Mouse (Mus musculus) CH12.LX (cell line): ENCODE data around the gene Prph. TPM values are rescaled to one million over a fixed set of nuclear protein-coding genes. Genes with fewer than 3 reads are reported as not detected.
A peak's percentile ranks its signal among the peaks of the same experiment; 100 is the strongest.

Experiments used
- DNase-seq: peaks from one replicate; pipeline ENCODE4 v3.0.0-alpha.2; 2013; ENCODE audit errors: extremely low read depth
- H3K27ac ChIP-seq: 2 replicates; pipeline ENCODE4 v1.5.1; 2012; ENCODE audit warnings: low read depth, mild to moderate bottlenecking, control low read depth, moderate library complexity; ENCODE audit not compliant: insufficient read depth
- H3K27me3 ChIP-seq: replicated peaks from 2 replicates; pipeline ENCODE3; 2012; ENCODE audit warnings: inconsistent platforms
- H3K36me3 ChIP-seq, 2 experiments: replicated peaks in 1 of 2; 2 replicates each; pipeline versions ENCODE3 to v1.6.1; 2012; ENCODE audit warnings: inconsistent platforms in 1 of 2, low read length in 1 of 2, mild to moderate bottlenecking in 1 of 2, mixed read lengths in 1 of 2, moderate library complexity in 1 of 2; ENCODE audit not compliant: control insufficient read depth in 1 of 2, insufficient read depth in 1 of 2
- H3K4me1 ChIP-seq, 2 experiments: 2 replicates each; pipeline ENCODE4 v1.6.1; 2012; ENCODE audit warnings: inconsistent platforms in 1 of 2, moderate library complexity in 1 of 2; ENCODE audit not compliant: insufficient read depth in 2 of 2, control insufficient read depth in 1 of 2
- H3K4me2 ChIP-seq: 2 replicates; pipeline ENCODE4 v1.6.1; 2012; ENCODE audit warnings: low read depth, mild to moderate bottlenecking, control low read depth; ENCODE audit not compliant: poor library complexity, insufficient read depth, severe bottlenecking
- H3K4me3 ChIP-seq, 3 experiments: fragments of 150-350 bp in 1 of 3; sonication (generic) in 1 of 3; replicated peaks in 1 of 3; 2 replicates each; pipeline versions ENCODE3 to v1.5.1; 2011 to 2012; ENCODE audit warnings: low read depth in 2 of 3, low read length in 2 of 3, mild to moderate bottlenecking in 2 of 3, moderate library complexity in 2 of 3, control low read depth in 1 of 3, improper control_type of control experiment in 1 of 3, inconsistent platforms in 1 of 3, mixed read lengths in 1 of 3; ENCODE audit not compliant: poor library complexity in 1 of 3
- H3K79me2 ChIP-seq: replicated peaks from 2 replicates; pipeline ENCODE4 v1.6.1; 2012; ENCODE audit warnings: mild to moderate bottlenecking, moderate library complexity; ENCODE audit not compliant: control insufficient read depth, poor library complexity, insufficient read depth, severe bottlenecking; ENCODE audit errors: extremely low read depth
- H3K9ac ChIP-seq: 2 replicates; pipeline ENCODE4 v1.6.1; 2012; ENCODE audit warnings: low read depth, mild to moderate bottlenecking, control low read depth, moderate library complexity; ENCODE audit not compliant: insufficient read depth
- H3K9me3 ChIP-seq: replicated peaks from 2 replicates; pipeline ENCODE3; 2012; ENCODE audit warnings: low read length, inconsistent platforms, mixed read lengths
- BHLHE40 ChIP-seq: IDR thresholded peaks from 2 replicates; pipeline ENCODE4 v1.6.1; 2011; ENCODE audit warnings: mild to moderate bottlenecking, low read depth, low read length, improper control_type of control experiment
- CHD1 ChIP-seq: IDR thresholded peaks from 2 replicates; pipeline ENCODE4 v1.6.1; 2012; ENCODE audit warnings: low read depth, low read length, improper control_type of control experiment, inconsistent platforms
- CHD2 ChIP-seq: IDR thresholded peaks from 2 replicates; pipeline ENCODE4 v1.6.1; 2011; ENCODE audit warnings: low read length, improper control_type of control experiment
- CTCF ChIP-seq, 2 experiments: IDR thresholded peaks in 1 of 2; conservative IDR thresholded peaks in 1 of 2; 2 replicates each; pipeline ENCODE4 v1.5.1; 2011 to 2012; ENCODE audit warnings: low read depth in 2 of 2, low read length in 2 of 2, improper control_type of control experiment in 1 of 2, inconsistent platforms in 1 of 2, mild to moderate bottlenecking in 1 of 2, moderate library complexity in 1 of 2
- EP300 ChIP-seq: IDR thresholded peaks from 2 replicates; pipeline ENCODE4 v1.6.1; 2011; ENCODE audit warnings: low read length, improper control_type of control experiment
- ETS1 ChIP-seq: conservative IDR thresholded peaks from 2 replicates; pipeline ENCODE4 v1.6.1; 2012; ENCODE audit warnings: low read depth, mild to moderate bottlenecking, inconsistent platforms, low read length, improper control_type of control experiment, moderate library complexity
- IRF4 ChIP-seq: IDR thresholded peaks from 2 replicates; pipeline ENCODE4 v1.6.1; 2014; ENCODE audit warnings: low read depth, mild to moderate bottlenecking, inconsistent platforms, low read length, improper control_type of control experiment
- NELFE ChIP-seq: IDR thresholded peaks from 2 replicates; pipeline ENCODE4 v1.6.1; 2011; ENCODE audit warnings: low read depth, low read length, improper control_type of control experiment
- NRF1 ChIP-seq: IDR thresholded peaks from 2 replicates; pipeline ENCODE4 v1.6.1; 2014; ENCODE audit warnings: low read depth, mild to moderate bottlenecking, inconsistent platforms, low read length, improper control_type of control experiment, moderate library complexity
- POLR2A ChIP-seq: IDR thresholded peaks from 2 replicates; pipeline ENCODE4 v1.6.1; 2011; ENCODE audit warnings: low read depth, mild to moderate bottlenecking, improper control_type of control experiment, low read length
- POLR2AphosphoS2 ChIP-seq: IDR thresholded peaks from 2 replicates; pipeline ENCODE4 v1.6.1; 2011; ENCODE audit warnings: low read depth, low read length, improper control_type of control experiment
- RAD21 ChIP-seq: IDR thresholded peaks from 2 replicates; pipeline ENCODE4 v1.6.1; 2011; ENCODE audit warnings: low read depth, mild to moderate bottlenecking, low read length, improper control_type of control experiment, moderate library complexity
- SMC3 ChIP-seq: IDR thresholded peaks from 2 replicates; pipeline ENCODE4 v1.6.1; 2011; ENCODE audit warnings: low read depth, low read length, improper control_type of control experiment
- TBP ChIP-seq: conservative IDR thresholded peaks from 2 replicates; pipeline ENCODE4 v1.6.1; 2011; ENCODE audit warnings: low read depth, low read length, improper control_type of control experiment
- TCF12 ChIP-seq: IDR thresholded peaks from 2 replicates; pipeline ENCODE4 v1.6.1; 2014; ENCODE audit warnings: low read depth, mild to moderate bottlenecking, inconsistent platforms, low read length, improper control_type of control experiment
- USF2 ChIP-seq: conservative IDR thresholded peaks from 2 replicates; pipeline ENCODE4 v1.6.1; 2011; ENCODE audit warnings: low read depth, low read length, improper control_type of control experiment
- ZKSCAN1 ChIP-seq: IDR thresholded peaks from 2 replicates; pipeline ENCODE4 v1.6.1; 2012; ENCODE audit warnings: low read depth, inconsistent platforms, low read length, improper control_type of control experiment, borderline replicate concordance
- ZNF384 ChIP-seq: IDR thresholded peaks from 2 replicates; pipeline ENCODE4 v1.6.1; 2012; ENCODE audit warnings: low read depth, low read length, improper control_type of control experiment, inconsistent platforms
- dilution Hi-C: fragments of 300-500 bp; cut with MboI; formaldehyde crosslinking; loops from 2 replicates; pipeline ENCODE4 v1.14.3; 2020; ENCODE audit warnings: low sequenced_read_pairs; ENCODE audit not compliant: extremely low pct_unique_long_range_greater_than_20kb, extremely low pct_ligation_motif_present
- in situ Hi-C: fragments of 300-500 bp; cut with MboI; formaldehyde crosslinking; loops from 3 replicates; pipeline ENCODE4 v1.14.3; 2019; ENCODE audit warnings: low sequenced_read_pairs, low pct_ligation_motif_present, low pct_unique_long_range_greater_than_20kb, mixed read lengths
- polyA plus RNA-seq: library from polyadenylated mRNA; unstranded; fragments of >175 nt; gene quantifications from 2 replicates; pipeline ENCODE4 v1.2.1, GENCODE M21; 2012; ENCODE audit warnings: low read depth; ENCODE audit not compliant: insufficient read length
- total RNA-seq, 2 experiments: library from RNA; depleted of rRNA; stranded (reverse); fragments of 300-350 nt in 1 of 2; fragments of >200 nt in 1 of 2; gene quantifications; 2 replicates each; pipeline ENCODE4 v1.2.3; 2012 to 2014

Prph gene
- total and polyA plus RNA-seq, 3 experiments: 0.12 TPM; not detected in 2

GRCm38 (mm10) chr15:99078181-99078910 lies 23.4 kb downstream of the Prph start:
- Histone ChIP-seq H3K9me3 (no peaks in the 10 kb centered on the region), H3K79me2 (peaks cover 11% of the 10 kb centered on the region), H3K27ac (no peak overlapping the region), H3K4me1 (peaks cover 6 to 34% of the 10 kb centered on the region in 2 experiments; a peak in 3 of 4 replicates), H3K9ac (no peak overlapping the region), H3K27me3 (no peaks in the 10 kb centered on the region), H3K36me3 (peaks cover 56 to 70% of the 10 kb centered on the region in 2 experiments), H3K4me3 (no peak overlapping the region), H3K4me2 (no peak overlapping the region)
- dilution Hi-C loops: no loop called here
- in situ Hi-C loops: no loop called here
- no peak for DNase-seq
- peak; percentile 18; the same call in 1 of the 2 replicates for TF ChIP-seq POLR2A
- TF ChIP-seq TCF12: no peak

- H3K4me1 ChIP-seq: peaks cover 4 to 31% of the 10 kb centered on the region in 2 experiments; a peak in 3 of 4 replicates
- peaks cover 57 to 83% of the 10 kb centered on the region in 2 experiments for H3K36me3 ChIP-seq
- H3K4me2 ChIP-seq: no peak overlapping the region
- no peak overlapping the region for H3K9ac ChIP-seq
- H3K9me3 ChIP-seq: no peaks in the 10 kb centered on the region
- H3K27ac ChIP-seq: no peak overlapping the region
- no peak overlapping the region for H3K4me3 ChIP-seq
- TF ChIP-seq EP300 (no peak), ZNF384 (peak; percentile 72), USF2 (no peak), CTCF (conservative IDR thresholded peaks at IDR 0.05 in 1 of 2, IDR thresholded peaks at IDR 0.05 in 1 of 2; ENCODE audit: low read depth in 2 of 2, low read length in 2 of 2) (peak in 1 of 2 experiments; percentile 24; a peak in 1 of 4 replicates), SMC3 (no peak)
- in situ Hi-C loops: no loop called here
- peaks cover 11% of the 10 kb centered on the region for H3K79me2 ChIP-seq
- dilution Hi-C loops: no loop called here
- DNase-seq: no peak
- no peaks in the 10 kb centered on the region for H3K27me3 ChIP-seq
These were observed 24.8 kb downstream of the Prph start for GRCm38 (mm10) chr15:99079804-99080203.

DNA sequence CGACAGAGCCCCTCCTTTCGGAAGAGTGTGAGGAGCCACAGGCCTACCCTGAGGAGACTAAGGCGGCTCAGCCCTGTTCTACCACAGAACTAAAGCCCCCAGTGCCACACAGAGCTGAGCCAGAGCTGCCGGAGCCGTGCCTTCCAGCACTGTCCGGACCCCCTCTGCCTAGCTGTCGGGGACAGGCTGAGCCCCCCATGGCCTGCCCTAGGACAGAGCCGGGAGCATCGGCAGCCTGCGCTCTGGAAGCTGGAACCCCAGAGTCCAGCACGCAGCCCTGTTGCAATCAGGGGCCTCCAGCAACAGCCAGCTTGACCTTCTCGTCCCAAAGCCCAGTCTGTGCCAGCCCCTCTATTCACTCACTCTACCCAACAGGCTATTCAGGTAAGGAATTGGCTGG lies 27.3 kb downstream of the Prph start:
- TF ChIP-seq POLR2AphosphoS2 (no peak), ETS1 (no peak), ZKSCAN1 (no peak), RAD21 (no peak), NRF1 (no peak), CHD1 (no peak), TBP (no peak), BHLHE40 (no peak), TCF12 (no peak), NELFE (no peak), IRF4 (no peak), CHD2 (no peak)
- H3K27me3 ChIP-seq: no peaks in the 10 kb centered on the region
- H3K9me3 ChIP-seq: peaks cover 2% of the 10 kb centered on the region
- peaks cover 4 to 19% of the 10 kb centered on the region in 2 experiments; a peak in 3 of 4 replicates for H3K4me1 ChIP-seq
- H3K4me3 ChIP-seq: no peak overlapping the region
- H3K36me3 ChIP-seq: peaks cover 48 to 80% of the 10 kb centered on the region in 2 experiments
- no peak overlapping the region for H3K9ac ChIP-seq
- dilution Hi-C loops: no loop called here
- no peak overlapping the region for H3K4me2 ChIP-seq
- DNase-seq: no peak
- H3K79me2 ChIP-seq: peaks cover under 1% of the 10 kb centered on the region
- in situ Hi-C loops: no loop called here
- no peak overlapping the region for H3K27ac ChIP-seq
